In the genomic region with DNA sequence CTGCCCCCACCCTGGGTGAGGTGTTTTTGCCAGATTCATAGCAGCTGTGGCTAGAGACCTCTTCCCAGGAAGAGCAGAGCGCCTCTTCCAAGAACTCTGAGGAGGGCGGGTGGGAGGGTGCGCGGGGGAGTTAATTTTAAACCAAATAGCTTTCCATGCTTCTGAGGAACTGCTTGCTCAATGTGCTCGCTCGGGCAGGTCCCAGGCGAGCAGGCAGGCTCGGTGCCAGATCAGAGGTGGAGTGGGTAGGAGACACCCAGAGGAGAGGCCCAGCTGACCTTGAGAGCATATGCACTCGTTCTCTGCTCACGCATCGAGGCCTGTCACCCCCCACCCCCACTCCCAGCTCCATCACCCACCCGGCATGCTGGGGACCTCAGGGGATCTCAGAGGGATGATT, we compare ENCODE assay signal across 7 mouse cellular contexts. TPM values are rescaled to one million over a fixed set of nuclear protein-coding genes. Genes with fewer than 3 reads are reported as not detected.
DNase-seq lines count a peak whose midpoint lies in the region; ATAC-seq lines count a peak whose summit lies in the region.

No protein-coding gene starts in this region.

- 62% methylated on average over 12 of the region's 12 CpGs for whole genome bisulfite sequencing in embryonic facial prominence, embryonic 12.5 days
- WGBS in midbrain, embryonic 13.5 days, result 79% methylated on average over 12 of the region's 12 CpGs

- peak overlapping the region; percentile 10; the same call in 1 of the 2 replicates for H3K9ac ChIP-seq in embryonic facial prominence, embryonic 12.5 days
- H3K9ac ChIP-seq in midbrain, embryonic 13.5 days (replicated peaks), result no peak overlapping the region

- H3K4me3 ChIP-seq in embryonic facial prominence, embryonic 12.5 days, result no peak overlapping the region
- H3K4me3 ChIP-seq in midbrain, embryonic 13.5 days (replicated peaks), result no peak overlapping the region

- H3K36me3 ChIP-seq in embryonic facial prominence, embryonic 12.5 days, result no peaks in the 10 kb centered on the region
- no peaks in the 10 kb centered on the region for H3K36me3 ChIP-seq in midbrain, embryonic 13.5 days

- H3K4me1 ChIP-seq in embryonic facial prominence, embryonic 12.5 days, result peaks cover 8% of the 10 kb centered on the region; the same call in 1 of the 2 replicates
- H3K4me1 ChIP-seq in midbrain, embryonic 13.5 days (replicated peaks), result no peaks in the 10 kb centered on the region

- peak; percentile 88 for DNase-seq in NIH3T3 (ENCODE audit: low read depth)
- DNase-seq in heart, postnatal 10 days, result peak; percentile 88 to 93
- DNase-seq in left cerebral cortex, postnatal 36 days (ENCODE audit: low spot score in 2 of 2), result peak; percentile 40 to 41
- DNase-seq in ovary, adult 18-20 months (ENCODE audit: low spot score), result peak; percentile 83
- DNase-seq in c-Kit-positive CD71-positive TER-119-positive erythroid progenitor cells, embryonic 14.5 days (ENCODE audit: low spot score), result no peak

- H3K27ac ChIP-seq in embryonic facial prominence, embryonic 12.5 days, result no peak overlapping the region
- no peak overlapping the region for H3K27ac ChIP-seq in midbrain, embryonic 13.5 days

- H3K9me3 ChIP-seq in embryonic facial prominence, embryonic 12.5 days, result no peaks in the 10 kb centered on the region
- no peaks in the 10 kb centered on the region for H3K9me3 ChIP-seq in midbrain, embryonic 13.5 days

- intact Hi-C loops in heart, postnatal 10 days (cut with DNase I), result loop anchor here (1.0 kb wide), 1 partner anchor 15 kb away; no protein-coding TSS in a partner anchor
- intact Hi-C loops in left cerebral cortex, postnatal 36 days (cut with DNase I), result no loop called here

- H3K4me2 ChIP-seq in embryonic facial prominence, embryonic 12.5 days (replicated peaks), result no peak overlapping the region
- no peak overlapping the region for H3K4me2 ChIP-seq in midbrain, embryonic 13.5 days (replicated peaks)

- H3K27me3 ChIP-seq in embryonic facial prominence, embryonic 12.5 days, result no peaks in the 10 kb centered on the region
- H3K27me3 ChIP-seq in midbrain, embryonic 13.5 days, result no peaks in the 10 kb centered on the region

- ATAC-seq in embryonic facial prominence, embryonic 12.5 days (ENCODE audit: insufficient number of reproducible peaks, insufficient read depth, low FRiP score, low TSS enrichment), result no peak
- ATAC-seq in midbrain, embryonic 13.5 days, result no peak

RNA-seq across cellular contexts. Expression of gene Cish, which starts 12.1 kb away (rescaled TPM):
- polyA plus RNA-seq in embryonic facial prominence, embryonic 12.5 days (2016; fragmentation: Nextera tagmentation; extraction: Ambion mirVana), result 8.4 and 12.0 TPM in 2 replicates
- total RNA-seq in heart, postnatal 10 days (2021), result 100 to 1,000 TPM; 212 to 269 TPM
- total RNA-seq in left cerebral cortex, postnatal 36 days (2021), result 10 to 100 TPM in 1 of 2 experiments, 1 to 10 TPM in 1; 4.8 to 11.0 TPM
- 6.3 and 6.6 TPM in 2 replicates for polyA plus RNA-seq in midbrain, embryonic 13.5 days (2015; fragmentation: Nextera tagmentation; extraction: Ambion mirVana)

RNA-seq across cellular contexts. Expression of gene Mapkapk3, which starts 18.2 kb away (rescaled TPM):
- 5.2 and 6.8 TPM in 2 replicates for polyA plus RNA-seq in embryonic facial prominence, embryonic 12.5 days (2016; fragmentation: Nextera tagmentation; extraction: Ambion mirVana)
- total RNA-seq in heart, postnatal 10 days (2021), result 10 to 100 TPM; 22.1 to 23.3 TPM
- 1 to 10 TPM; 2.9 to 4.5 TPM for total RNA-seq in left cerebral cortex, postnatal 36 days (2021)
- polyA plus RNA-seq in midbrain, embryonic 13.5 days (2015; fragmentation: Nextera tagmentation; extraction: Ambion mirVana), result 1.7 and 1.9 TPM in 2 replicates

RNA-seq across cellular contexts. Expression of gene Hemk1, which starts 30.3 kb away (rescaled TPM):
- 12.4 and 13.2 TPM in 2 replicates for polyA plus RNA-seq in embryonic facial prominence, embryonic 12.5 days (2016; fragmentation: Nextera tagmentation; extraction: Ambion mirVana)
- 10 to 100 TPM; 16.8 to 17.0 TPM for total RNA-seq in heart, postnatal 10 days (2021)
- total RNA-seq in left cerebral cortex, postnatal 36 days (2021), result 10 to 100 TPM; 13.3 to 18.0 TPM
- polyA plus RNA-seq in midbrain, embryonic 13.5 days (2015; fragmentation: Nextera tagmentation; extraction: Ambion mirVana), result 17.5 and 18.1 TPM in 2 replicates

RNA-seq across cellular contexts. Expression of gene 6430571L13Rik, which starts 32.5 kb away (rescaled TPM):
- polyA plus RNA-seq in embryonic facial prominence, embryonic 12.5 days (2016; fragmentation: Nextera tagmentation; extraction: Ambion mirVana), result 1.4 and 1.8 TPM in 2 replicates
- 10 to 100 TPM in 1 of 2 experiments, 1 to 10 TPM in 1; 8.9 to 11.4 TPM for total RNA-seq in heart, postnatal 10 days (2021)
- 1 to 10 TPM; 4.6 to 5.0 TPM for total RNA-seq in left cerebral cortex, postnatal 36 days (2021)
- polyA plus RNA-seq in midbrain, embryonic 13.5 days (2015; fragmentation: Nextera tagmentation; extraction: Ambion mirVana), result 6.4 and 8.2 TPM in 2 replicates

Comparison
In these comparisons a context has a peak if more than half of its experiments do, and no peak if none do; other contexts are left out.
1. RNA of gene Cish, which starts 12.1 kb away (total RNA-seq): 212 to 269 TPM in heart, postnatal 10 days; 4.8 to 11.0 TPM in left cerebral cortex, postnatal 36 days; every median in the first group is over 10 times any median in the second.
2. RNA of gene Mapkapk3, which starts 18.2 kb away (total RNA-seq): 22.1 to 23.3 TPM in heart, postnatal 10 days; 2.9 to 4.5 TPM in left cerebral cortex, postnatal 36 days; every median in the first group is over 4 times any median in the second.